Mouse (Mus musculus) cerebellum, adult 2 months (tissue): ENCODE results near the gene Gm42906.

ENCODE experiments used
- CTCF ChIP-seq: fragments of 200-500 bp; IDR thresholded peaks from 2 replicates; pipeline ENCODE4 v1.5.1; 2011; ENCODE audit warnings: low read depth, mild to moderate bottlenecking, control low read depth, low read length, moderate library complexity, borderline replicate concordance; ENCODE audit not compliant: insufficient read depth
- POLR2A ChIP-seq: fragments of 200-500 bp; IDR thresholded peaks from 2 replicates; pipeline ENCODE4 v1.6.1; 2011; ENCODE audit warnings: low read length, control low read depth, borderline replicate concordance; ENCODE audit not compliant: insufficient read depth

GRCm38 (mm10) chr5:151416988-151417387, 11.0 kb downstream of the Gm42906 start:
- TF ChIP-seq POLR2A: no peak
- no peak for TF ChIP-seq CTCF
